9 mouse cellular contexts compared by ENCODE assay signal in genomic region chr7:16312011-16312671, GRCm38 (mm10). TPM values are rescaled to one million over a fixed set of nuclear protein-coding genes. Genes with fewer than 3 reads are reported as not detected.
DNase-seq lines count a peak whose midpoint lies in the region; ATAC-seq and TF ChIP-seq lines count a peak whose summit lies in the region.
"Had no signal": no experiment of that assay in that cellular context is flagged by ENCODE, and none has a peak within 500 bp of the region (broad histone marks: within the 10 kb centered on the region; RNA-seq: fewer than 3 reads in every experiment).

No protein-coding gene starts in this region.

- ATAC-seq in granulocyte monocyte progenitor cell, adult 5-6 weeks (replicated peaks; ENCODE audit: poor library complexity, severe bottlenecking), result 0 out of 2 replicates have a peak, but pooled peaks have one; percentile 3
- no peak for ATAC-seq in intestine, postnatal 0 days
- ATAC-seq in lung, embryonic 15.5 days (ENCODE audit: borderline replicate concordance, extremely low read depth, low FRiP score, low TSS enrichment), result peak; percentile 4; the same call in 1 of the 2 replicates

- H3K9me3 ChIP-seq in intestine, postnatal 0 days (ENCODE audit: control insufficient read depth), result no peaks in the 10 kb centered on the region
- H3K9me3 ChIP-seq in lung, embryonic 15.5 days, result no peaks in the 10 kb centered on the region

- WGBS in cerebellum, adult 2 months, result under 1% methylated on average over 47 of the region's 49 CpGs
- under 1% methylated on average over 49 of the region's 49 CpGs for WGBS in intestine, postnatal 0 days
- WGBS in lung, embryonic 15.5 days, result under 1% methylated on average over 32 of the region's 49 CpGs
- under 1% methylated on average over 48 of the region's 49 CpGs for whole genome bisulfite sequencing in small intestine, adult 2 months

- DNase-seq in kidney, adult 18-20 months, result peak; percentile 40
- DNase-seq in kidney, adult 11 months, result no peak
- DNase-seq in cerebellum, adult 2 months, result peak; percentile 39 to 59
- no peak for DNase-seq in layer of hippocampus, postnatal 25 days (ENCODE audit: extremely low spot score in 1 of 2, low spot score in 1 of 2)

- H3K27me3 ChIP-seq in cerebellum, adult 2 months (ENCODE audit: control insufficient read depth, insufficient read depth, low read length), result no peaks in the 10 kb centered on the region
- no peaks in the 10 kb centered on the region for H3K27me3 ChIP-seq in intestine, postnatal 0 days (replicated peaks; ENCODE audit: control insufficient read depth, insufficient read depth, low read length)
- H3K27me3 ChIP-seq in lung, embryonic 15.5 days, result peaks cover 12% of the 10 kb centered on the region
- H3K27me3 ChIP-seq in small intestine, adult 2 months (ENCODE audit: control insufficient read depth, insufficient read depth, low read length), result no peaks in the 10 kb centered on the region
- H3K27me3 ChIP-seq: Patski had no signal

- peak overlapping the region; percentile 94 for H3K4me2 ChIP-seq in intestine, postnatal 0 days (replicated peaks; ENCODE audit: low read depth)
- peak overlapping the region; percentile 99 for H3K4me2 ChIP-seq in lung, embryonic 15.5 days

- peaks cover 6% of the 10 kb centered on the region; the same call in 1 of the 2 replicates for H3K36me3 ChIP-seq in intestine, postnatal 0 days (ENCODE audit: control insufficient read depth, insufficient read depth)
- no peaks in the 10 kb centered on the region for H3K36me3 ChIP-seq in lung, embryonic 15.5 days
- no peaks in the 10 kb centered on the region for H3K36me3 ChIP-seq in small intestine, adult 2 months (ENCODE audit: control insufficient read depth, insufficient read depth, low read length)

- H3K9ac ChIP-seq in intestine, postnatal 0 days (ENCODE audit: low read depth, low read length), result peak overlapping the region; percentile 83
- H3K9ac ChIP-seq in lung, embryonic 15.5 days, result peak overlapping the region; percentile 87

- H3K4me1 ChIP-seq in cerebellum, adult 2 months (ENCODE audit: control insufficient read depth, insufficient read depth, low read length), result peaks cover 11% of the 10 kb centered on the region
- H3K4me1 ChIP-seq in intestine, postnatal 0 days (replicated peaks; ENCODE audit: control insufficient read depth, insufficient read depth, low read length), result peaks cover 4% of the 10 kb centered on the region; the same call in 1 of the 2 replicates
- H3K4me1 ChIP-seq in lung, embryonic 15.5 days, result peaks cover 63% of the 10 kb centered on the region
- peaks cover 26% of the 10 kb centered on the region for H3K4me1 ChIP-seq in small intestine, adult 2 months (ENCODE audit: control insufficient read depth, insufficient read depth, insufficient read length, low read length)

- TF ChIP-seq POLR2A in cerebellum, adult 2 months (IDR thresholded peaks at IDR 0.05; ENCODE audit: borderline replicate concordance, insufficient read depth, low read length), result no peak
- no peak; the same call in 1 of the 2 replicates for TF ChIP-seq POLR2A in small intestine, adult 2 months (IDR thresholded peaks at IDR 0.05; ENCODE audit: low read depth, low read length)

- H3K4me3 ChIP-seq in cerebellum, adult 2 months (replicated peaks; ENCODE audit: insufficient read depth, low read depth, low read length), result peak overlapping the region; percentile 76
- H3K4me3 ChIP-seq in intestine, postnatal 0 days (ENCODE audit: low read depth, low read length), result peak overlapping the region; percentile 73
- H3K4me3 ChIP-seq in lung, embryonic 15.5 days, result peak overlapping the region; percentile 64
- H3K4me3 ChIP-seq in small intestine, adult 2 months (ENCODE audit: low read depth, low read length), result peak overlapping the region; percentile 90

- TF ChIP-seq CTCF in cerebellum, adult 2 months (IDR thresholded peaks at IDR 0.05; ENCODE audit: borderline replicate concordance, insufficient read depth, low read depth, low read length), result no peak
- TF ChIP-seq CTCF in intestine, postnatal 0 days (IDR thresholded peaks at IDR 0.05; ENCODE audit: low read depth), result no peak
- no peak for TF ChIP-seq CTCF in small intestine, adult 2 months (IDR thresholded peaks at IDR 0.05; ENCODE audit: extremely low read depth, insufficient read length, insufficient replicate concordance, low read depth, low read length)

- peak overlapping the region; percentile 15; the same call in 1 of the 2 replicates for H3K27ac ChIP-seq in cerebellum, adult 2 months (ENCODE audit: insufficient read depth, low read length)
- peak overlapping the region; percentile 98 for H3K27ac ChIP-seq in intestine, postnatal 0 days (ENCODE audit: low read depth, low read length)
- peak overlapping the region; percentile 97 for H3K27ac ChIP-seq in lung, embryonic 15.5 days
- H3K27ac ChIP-seq in small intestine, adult 2 months (ENCODE audit: insufficient read depth, low read depth, low read length), result peak overlapping the region; percentile 98

RNA-seq across cellular contexts. Expression of gene Bbc3, which starts 3.9 kb away (rescaled TPM):
- 17.0 and 20.3 TPM in 2 replicates for polyA plus RNA-seq in cerebellum, adult 2 months (2012; rRNA removed)
- total RNA-seq in granulocyte monocyte progenitor cell, adult 5-6 weeks (2014; fragmentation: Nextera tagmentation), result 0.53 and 1.1 TPM in 2 replicates
- 1.3 and 2.2 TPM in 2 replicates for total RNA-seq in granulocyte monocyte progenitor cell, adult 5-6 weeks (2017)
- polyA plus RNA-seq in intestine, postnatal 0 days (2015; fragmentation: Nextera tagmentation; extraction: Ambion mirVana), result 6.6 and 7.0 TPM in 2 replicates
- polyA plus RNA-seq in lung, embryonic 15.5 days (2015; fragmentation: Nextera tagmentation; extraction: Ambion mirVana), result 10.3 and 12.0 TPM in 2 replicates
- polyA plus RNA-seq in small intestine, adult 2 months (2012; rRNA removed), result 8.3 and 50.9 TPM in 2 replicates
- 10 to 100 TPM; 14.0 to 20.0 TPM for total RNA-seq in layer of hippocampus, postnatal 25 days (2021)

RNA-seq across cellular contexts. Expression of gene Ccdc9, which starts 25.5 kb away (rescaled TPM):
- 81.1 and 91.1 TPM in 2 replicates for polyA plus RNA-seq in cerebellum, adult 2 months (2012; rRNA removed)
- 31.7 and 50.9 TPM in 2 replicates for total RNA-seq in granulocyte monocyte progenitor cell, adult 5-6 weeks (2014; fragmentation: Nextera tagmentation)
- total RNA-seq in granulocyte monocyte progenitor cell, adult 5-6 weeks (2017), result 54.0 and 62.0 TPM in 2 replicates
- 14.2 and 14.8 TPM in 2 replicates for polyA plus RNA-seq in intestine, postnatal 0 days (2015; fragmentation: Nextera tagmentation; extraction: Ambion mirVana)
- 22.4 and 23.0 TPM in 2 replicates for polyA plus RNA-seq in lung, embryonic 15.5 days (2015; fragmentation: Nextera tagmentation; extraction: Ambion mirVana)
- 14.2 and 24.9 TPM in 2 replicates for polyA plus RNA-seq in small intestine, adult 2 months (2012; rRNA removed)
- total RNA-seq in layer of hippocampus, postnatal 25 days (2021), result 10 to 100 TPM; 59.6 to 77.3 TPM

RNA-seq across cellular contexts. Expression of gene Inafm1, which starts 38.7 kb away (rescaled TPM):
- 60.1 and 61.1 TPM in 2 replicates for polyA plus RNA-seq in cerebellum, adult 2 months (2012; rRNA removed)
- 13.6 and 14.6 TPM in 2 replicates for total RNA-seq in granulocyte monocyte progenitor cell, adult 5-6 weeks (2014; fragmentation: Nextera tagmentation)
- total RNA-seq in granulocyte monocyte progenitor cell, adult 5-6 weeks (2017), result 3.2 and 3.3 TPM in 2 replicates
- polyA plus RNA-seq in intestine, postnatal 0 days (2015; fragmentation: Nextera tagmentation; extraction: Ambion mirVana), result 24.1 and 24.8 TPM in 2 replicates
- polyA plus RNA-seq in lung, embryonic 15.5 days (2015; fragmentation: Nextera tagmentation; extraction: Ambion mirVana), result 14.7 and 16.4 TPM in 2 replicates
- polyA plus RNA-seq in small intestine, adult 2 months (2012; rRNA removed), result 61.0 and 121 TPM in 2 replicates
- 10 to 100 TPM; 29.4 to 34.2 TPM for total RNA-seq in layer of hippocampus, postnatal 25 days (2021)

RNA-seq across cellular contexts. Expression of gene C5ar1, which starts 52.8 kb away (rescaled TPM):
- polyA plus RNA-seq in cerebellum, adult 2 months (2012; rRNA removed), result 0.75 and 0.95 TPM in 2 replicates
- 0.21 TPM in 1 of 2 replicates, not detected in the other for total RNA-seq in granulocyte monocyte progenitor cell, adult 5-6 weeks (2014; fragmentation: Nextera tagmentation)
- total RNA-seq in granulocyte monocyte progenitor cell, adult 5-6 weeks (2017), result 0.67 and 1.1 TPM in 2 replicates
- polyA plus RNA-seq in intestine, postnatal 0 days (2015; fragmentation: Nextera tagmentation; extraction: Ambion mirVana), result 2.1 TPM in 2 replicates
- 2.5 and 2.7 TPM in 2 replicates for polyA plus RNA-seq in lung, embryonic 15.5 days (2015; fragmentation: Nextera tagmentation; extraction: Ambion mirVana)
- polyA plus RNA-seq in small intestine, adult 2 months (2012; rRNA removed), result 5.4 and 5.7 TPM in 2 replicates
- 1 to 10 TPM; 1.1 TPM for total RNA-seq in layer of hippocampus, postnatal 25 days (2021)
- polyA plus RNA-seq: Patski had no signal

Comparison
In these comparisons a context has a peak if more than half of its experiments do, and no peak if none do; other contexts are left out.
1. DNase-seq: peak in kidney, adult 18-20 months (single experiment) and cerebellum, adult 2 months (2 of 2); none in kidney, adult 11 months (single experiment) and layer of hippocampus, postnatal 25 days (0 of 2).
2. H3K27ac ChIP-seq: peak in every context shown above with its lines; median percentile 98 in intestine, postnatal 0 days; 98 in small intestine, adult 2 months; 97 in lung, embryonic 15.5 days; 15 in cerebellum, adult 2 months.
3. Peak in every context shown above with its lines, with median percentiles within 50 percentile points of each other: H3K4me3 ChIP-seq.